Mouse (Mus musculus): ENCODE measurements at regions not wholly inside any gene's neighbourhood (a gene's known extent, or its start where the extent isn't known, plus 50 kb on each side); places are given as distances from the start of the nearest gene placed in this dataset.

GRCm38 (mm10) chr11:45535501-45536025 lies 316.3 kb upstream of the Clint1 start:
- DNase-seq: no peak

GRCm38 (mm10) chr11:45538011-45538410 lies 313.8 kb upstream of the Clint1 start:
- no peak for DNase-seq

GRCm38 (mm10) chr11:45539459-45539858 lies 312.4 kb upstream of the Clint1 start:
- peak; percentile 87 for DNase-seq

- DNase-seq: no peak
Observed at GRCm38 (mm10) chr11:45544531-45544930, 307.3 kb upstream of the Clint1 start.

GRCm38 (mm10) chr11:45545896-45546626 lies 305.8 kb upstream of the Clint1 start:
- DNase-seq: no peak

GRCm38 (mm10) chr11:45546861-45547260 lies 305.0 kb upstream of the Clint1 start:
- DNase-seq: no peak

GRCm38 (mm10) chr11:45550376-45550775 lies 301.5 kb upstream of the Clint1 start:
- DNase-seq: no peak

- DNase-seq: no peak
Observed at GRCm38 (mm10) chr11:45577469-45578154, 274.2 kb upstream of the Clint1 start.

- no peak for DNase-seq
Observed at GRCm38 (mm10) chr11:45592335-45592734, 259.5 kb upstream of the Clint1 start.

GRCm38 (mm10) chr11:45592890-45593642 lies 258.8 kb upstream of the Clint1 start:
- no peak for DNase-seq

GRCm38 (mm10) chr11:45595372-45595771 lies 256.5 kb upstream of the Clint1 start:
- DNase-seq: no peak

GRCm38 (mm10) chr11:45621824-45622223 lies 230.0 kb upstream of the Clint1 start:
- no peak for DNase-seq

- DNase-seq: no peak
Observed at GRCm38 (mm10) chr11:45622701-45623100, 229.2 kb upstream of the Clint1 start.

- no peak for DNase-seq
Observed at GRCm38 (mm10) chr11:45624233-45624632, 227.6 kb upstream of the Clint1 start.

GRCm38 (mm10) chr11:45629250-45629649 lies 222.6 kb upstream of the Clint1 start:
- peak; percentile 26 for DNase-seq

GRCm38 (mm10) chr11:45634535-45635235 lies 217.2 kb upstream of the Clint1 start:
- no peak for DNase-seq

- DNase-seq: no peak
Observed at GRCm38 (mm10) chr11:45635896-45636295, 216.0 kb upstream of the Clint1 start.

- no peak for DNase-seq
Observed at GRCm38 (mm10) chr11:45639236-45639635, 212.6 kb upstream of the Clint1 start.

- no peak for DNase-seq
Observed at GRCm38 (mm10) chr11:45642142-45642756, 209.6 kb upstream of the Clint1 start.

GRCm38 (mm10) chr11:45643629-45644325 lies 208.1 kb upstream of the Clint1 start:
- DNase-seq: no peak

GRCm38 (mm10) chr11:45645815-45646214 lies 206.0 kb upstream of the Clint1 start:
- DNase-seq: no peak
